ENCODE assay signal across 8 mouse cellular contexts in genomic region chr1:137323884-137324594, GRCm38 (mm10).
DNase-seq lines count a peak whose midpoint lies in the region; ATAC-seq and TF ChIP-seq lines count a peak whose summit lies in the region.

No protein-coding gene starts in this region.

- TF ChIP-seq CTCF in brain, embryonic 14.5 days (IDR thresholded peaks at IDR 0.05; ENCODE audit: borderline replicate concordance, extremely low read depth, insufficient read depth, insufficient read length), result peak; percentile 73

- H3K27ac ChIP-seq in heart, embryonic 10.5 days, result no peak overlapping the region; the same call in 1 of the 2 replicates
- no peak overlapping the region for H3K27ac ChIP-seq in forebrain, embryonic 16.5 days (ENCODE audit: low read length)
- H3K27ac ChIP-seq in midbrain, embryonic 15.5 days, result no peak overlapping the region

- no peaks in the 10 kb centered on the region for H3K27me3 ChIP-seq in heart, embryonic 10.5 days (ENCODE audit: insufficient read depth, poor library complexity, severe bottlenecking)
- H3K27me3 ChIP-seq in forebrain, embryonic 16.5 days (replicated peaks; ENCODE audit: control insufficient read depth, insufficient read depth, low read length), result no peaks in the 10 kb centered on the region
- H3K27me3 ChIP-seq in midbrain, embryonic 15.5 days (replicated peaks), result no peaks in the 10 kb centered on the region

- no peak for TF ChIP-seq POLR2A in brain, embryonic 14.5 days (IDR thresholded peaks at IDR 0.05; ENCODE audit: borderline replicate concordance, extremely low read depth, insufficient read depth, insufficient read length, poor library complexity, severe bottlenecking)

- no peaks in the 10 kb centered on the region for H3K36me3 ChIP-seq in heart, embryonic 10.5 days
- no peaks in the 10 kb centered on the region for H3K36me3 ChIP-seq in forebrain, embryonic 16.5 days (ENCODE audit: control insufficient read depth, insufficient read depth)
- no peaks in the 10 kb centered on the region for H3K36me3 ChIP-seq in midbrain, embryonic 15.5 days (replicated peaks)

- no peaks in the 10 kb centered on the region for H3K9me3 ChIP-seq in heart, embryonic 10.5 days
- no peaks in the 10 kb centered on the region for H3K9me3 ChIP-seq in forebrain, embryonic 16.5 days (ENCODE audit: control insufficient read depth, low read length)
- no peaks in the 10 kb centered on the region for H3K9me3 ChIP-seq in midbrain, embryonic 15.5 days

- 34% methylated on average over 8 of the region's 8 CpGs for WGBS in heart, embryonic 10.5 days
- 22% methylated on average over 8 of the region's 8 CpGs for WGBS in forebrain, embryonic 16.5 days
- 39% methylated on average over 8 of the region's 8 CpGs for WGBS in midbrain, embryonic 15.5 days

- peak overlapping the region; percentile 39 for H3K4me2 ChIP-seq in forebrain, embryonic 16.5 days (ENCODE audit: low read length)
- peak overlapping the region; percentile 28 for H3K4me2 ChIP-seq in midbrain, embryonic 15.5 days

- peak overlapping the region; percentile 27 for H3K4me3 ChIP-seq in heart, embryonic 10.5 days
- H3K4me3 ChIP-seq in forebrain, embryonic 16.5 days (replicated peaks; ENCODE audit: low read length), result peak overlapping the region; percentile 8
- H3K4me3 ChIP-seq in midbrain, embryonic 15.5 days, result no peak overlapping the region

- no peak for DNase-seq in heart, embryonic 10.5 days (ENCODE audit: low spot score)
- no peak for DNase-seq in heart, adult 9 months (ENCODE audit: low spot score in 2 of 2)
- peak; percentile 78 for DNase-seq in brain, embryonic 14.5 days (ENCODE audit: low read depth)
- peak; percentile 33 for DNase-seq in kidney, postnatal 10 days
- DNase-seq in ovary, adult 18-20 months (ENCODE audit: low spot score), result no peak
- DNase-seq in MN1 (ENCODE audit: low spot score), result no peak

- peaks cover 3% of the 10 kb centered on the region; the same call in 1 of the 2 replicates for H3K4me1 ChIP-seq in heart, embryonic 10.5 days
- 0 out of 2 replicates have a peak, but pooled peaks cover 2% of the 10 kb centered on the region for H3K4me1 ChIP-seq in forebrain, embryonic 16.5 days (replicated peaks; ENCODE audit: control insufficient read depth, insufficient read depth, low read length)
- peaks cover 6% of the 10 kb centered on the region; the same call in 1 of the 2 replicates for H3K4me1 ChIP-seq in midbrain, embryonic 15.5 days

- peak; percentile 94 for ATAC-seq in forebrain, embryonic 16.5 days
- ATAC-seq in midbrain, embryonic 15.5 days (replicated peaks), result peak; percentile 83

- H3K9ac ChIP-seq in forebrain, embryonic 16.5 days (replicated peaks; ENCODE audit: low read depth, low read length), result 0 out of 2 replicates have a peak overlapping the region, but pooled peaks have one; percentile 2
- H3K9ac ChIP-seq in midbrain, embryonic 15.5 days, result no peak overlapping the region

Comparison
In these comparisons a context has a peak if more than half of its experiments do, and no peak if none do; other contexts are left out.
1. DNase-seq: peak in brain, embryonic 14.5 days (single experiment) and kidney, postnatal 10 days (single experiment); none in heart, embryonic 10.5 days (single experiment), heart, adult 9 months (0 of 2), ovary, adult 18-20 months (single experiment) and MN1 (single experiment).